Mouse (Mus musculus) kidney, embryonic 15.5 days (tissue): ENCODE measurements around the gene Shoc2. TPM values are rescaled to one million over a fixed set of nuclear protein-coding genes. Genes with fewer than 3 reads are reported as not detected.

Source experiments
- ATAC-seq: fragments of 200-750 bp; cut with Nextera tagmentation; replicated peaks from 2 replicates; pipeline ENCODE4 v1.8.0; 2017; ENCODE audit warnings: moderate TSS enrichment; ENCODE audit not compliant: low FRiP score
- H3K27ac ChIP-seq: fragments of 300-500 bp; sonication (generic); 2 replicates; pipeline ENCODE4 v1.5.1; 2015; ENCODE audit warnings: mild to moderate bottlenecking, inconsistent platforms
- H3K27me3 ChIP-seq: fragments of 300-500 bp; sonication (generic); 2 replicates; pipeline ENCODE4 v1.6.1; 2015; ENCODE audit warnings: inconsistent platforms
- H3K36me3 ChIP-seq: fragments of 300-500 bp; sonication (generic); 2 replicates; pipeline ENCODE4 v1.6.1; 2015; ENCODE audit warnings: inconsistent platforms
- H3K4me1 ChIP-seq: fragments of 300-500 bp; sonication (generic); 2 replicates; pipeline ENCODE4 v1.6.1; 2015; ENCODE audit warnings: inconsistent platforms
- H3K4me2 ChIP-seq: fragments of 300-500 bp; sonication (generic); 2 replicates; pipeline ENCODE4 v1.6.1; 2015; ENCODE audit warnings: moderate library complexity, mild to moderate bottlenecking, inconsistent platforms
- H3K4me3 ChIP-seq: fragments of 300-500 bp; sonication (generic); replicated peaks from 2 replicates; pipeline ENCODE4 v1.5.1; 2015; ENCODE audit warnings: mild to moderate bottlenecking, inconsistent platforms
- H3K9ac ChIP-seq: fragments of 300-500 bp; sonication (generic); 2 replicates; pipeline ENCODE4 v1.6.1; 2015; ENCODE audit warnings: mild to moderate bottlenecking, inconsistent platforms
- H3K9me3 ChIP-seq: fragments of 300-500 bp; sonication (generic); replicated peaks from 2 replicates; pipeline ENCODE4 v1.6.1; 2016; ENCODE audit warnings: inconsistent platforms
- WGBS: fragments of 180-500 bp; shearing (Covaris S2); methylation state at CpG from one replicate; pipeline ENCODE4 v1.1.7; 2015; ENCODE audit warnings: mixed read lengths; 5-methylcytosine and 5-hydroxymethylcytosine counted together
- polyA plus RNA-seq: library from polyadenylated mRNA; unstranded; fragments of >200 nt; fragmentation: Nextera tagmentation; extraction: Ambion mirVana; gene quantifications from 2 replicates; pipeline ENCODE4 v1.2.1, GENCODE M21; 2015

Gene Shoc2
- polyA plus RNA-seq = 50.2 and 51.5 TPM in 2 replicates

- Histone ChIP-seq H3K27me3 (no peaks in the 10 kb centered on the region), H3K36me3 (peaks cover 9% of the 10 kb centered on the region), H3K4me2 (peak within 1 kb of the TSS; percentile 67), H3K4me3 (peak within 1 kb of the TSS; percentile 96), H3K9ac (peak within 1 kb of the TSS; percentile 98), H3K4me1 (peaks cover 20% of the 10 kb centered on the region), H3K27ac (peak within 1 kb of the TSS; percentile 100), H3K9me3 (no peaks in the 10 kb centered on the region)
- under 1% methylated on average over 59 of the region's 62 CpGs for WGBS
- peak; percentile 95 for ATAC-seq
These were observed at the start of gene Shoc2, which contains the start of gene Bbip1 for GRCm38 (mm10) chr19:53943802-53944785. Shoc2 (plus strand) TSS chr19:53944306. Bbip1 (minus strand) TSS chr19:53944627.

- H3K27ac ChIP-seq = 0 out of 2 replicates have a peak overlapping the region, but pooled peaks have one; percentile 29
- no peaks in the 10 kb centered on the region for H3K27me3 ChIP-seq
- H3K9me3 ChIP-seq = no peaks in the 10 kb centered on the region
- 73% methylated on average over 12 of the region's 12 CpGs for WGBS
- no peaks in the 10 kb centered on the region for H3K36me3 ChIP-seq
- ATAC-seq = no peak
- H3K4me1 ChIP-seq = peaks cover 31% of the 10 kb centered on the region
- no peak overlapping the region for H3K9ac ChIP-seq
- H3K4me2 ChIP-seq = no peak overlapping the region
- H3K4me3 ChIP-seq = no peak overlapping the region
These were observed 49.5 kb upstream of the Shoc2 start for GRCm38 (mm10) chr19:53894538-53895121.

- H3K27me3 ChIP-seq = no peaks in the 10 kb centered on the region
- no peak overlapping the region for H3K9ac ChIP-seq
- H3K4me1 ChIP-seq = peaks cover 19% of the 10 kb centered on the region
- no peak overlapping the region for H3K4me3 ChIP-seq
- no peaks in the 10 kb centered on the region for H3K36me3 ChIP-seq
- no peak overlapping the region for H3K4me2 ChIP-seq
- 81% methylated on average over 5 of the region's 5 CpGs for WGBS
- no peak for ATAC-seq
- H3K27ac ChIP-seq = no peak overlapping the region
- H3K9me3 ChIP-seq = no peaks in the 10 kb centered on the region
These were observed 46.1 kb upstream of the Shoc2 start for GRCm38 (mm10) chr19:53898046-53898445.

GRCm38 (mm10) chr19:53898498-53898897, 45.6 kb upstream of the Shoc2 start:
- no peaks in the 10 kb centered on the region for H3K27me3 ChIP-seq
- H3K9me3 ChIP-seq = no peaks in the 10 kb centered on the region
- H3K4me3 ChIP-seq = no peak overlapping the region
- H3K27ac ChIP-seq = no peak overlapping the region
- no peak overlapping the region for H3K4me2 ChIP-seq
- no peak for ATAC-seq
- no peak overlapping the region for H3K9ac ChIP-seq
- no peaks in the 10 kb centered on the region for H3K36me3 ChIP-seq
- WGBS = 72% methylated on average over 4 of the region's 4 CpGs
- peaks cover 16% of the 10 kb centered on the region for H3K4me1 ChIP-seq

- 74% methylated on average over 25 of the region's 25 CpGs for WGBS
- H3K27ac ChIP-seq = no peak overlapping the region
- no peaks in the 10 kb centered on the region for H3K9me3 ChIP-seq
- no peak for ATAC-seq
- H3K4me2 ChIP-seq = no peak overlapping the region
- H3K36me3 ChIP-seq = no peaks in the 10 kb centered on the region
- no peaks in the 10 kb centered on the region for H3K27me3 ChIP-seq
- H3K9ac ChIP-seq = no peak overlapping the region
- H3K4me1 ChIP-seq = peaks cover 11% of the 10 kb centered on the region
- no peak overlapping the region for H3K4me3 ChIP-seq
These were observed 44.9 kb upstream of the Shoc2 start for GRCm38 (mm10) chr19:53898970-53899900.

GRCm38 (mm10) chr19:53899941-53900610, 44.0 kb upstream of the Shoc2 start:
- Histone ChIP-seq H3K4me1 (peaks cover 19% of the 10 kb centered on the region), H3K9me3 (no peaks in the 10 kb centered on the region), H3K27me3 (no peaks in the 10 kb centered on the region), H3K27ac (no peak overlapping the region), H3K36me3 (no peaks in the 10 kb centered on the region), H3K4me3 (no peak overlapping the region), H3K9ac (no peak overlapping the region), H3K4me2 (no peak overlapping the region)
- 80% methylated on average over 14 of the region's 14 CpGs for WGBS
- ATAC-seq = no peak

GRCm38 (mm10) chr19:53901931-53902738, 42.0 kb upstream of the Shoc2 start:
- H3K27me3 ChIP-seq = no peaks in the 10 kb centered on the region
- H3K4me2 ChIP-seq = peak overlapping the region; percentile 76
- H3K27ac ChIP-seq = peak overlapping the region; percentile 94
- ATAC-seq = no peak
- peaks cover 32% of the 10 kb centered on the region for H3K4me1 ChIP-seq
- H3K9me3 ChIP-seq = no peaks in the 10 kb centered on the region
- peak overlapping the region; percentile 97 for H3K4me3 ChIP-seq
- peak overlapping the region; percentile 62 for H3K9ac ChIP-seq
- WGBS = 55% methylated on average over 15 of the region's 15 CpGs
- no peaks in the 10 kb centered on the region for H3K36me3 ChIP-seq

- Histone ChIP-seq H3K36me3 (no peaks in the 10 kb centered on the region), H3K4me3 (peak overlapping the region; percentile 97), H3K9ac (peak overlapping the region; percentile 90), H3K27ac (peak overlapping the region; percentile 94), H3K27me3 (no peaks in the 10 kb centered on the region), H3K9me3 (no peaks in the 10 kb centered on the region), H3K4me1 (peaks cover 35% of the 10 kb centered on the region), H3K4me2 (peak overlapping the region; percentile 76)
- ATAC-seq = peak; percentile 98
- 1% methylated on average over 54 of the region's 61 CpGs for WGBS
These were observed 41.2 kb upstream of the Shoc2 start for GRCm38 (mm10) chr19:53902739-53903487.

GRCm38 (mm10) chr19:53903507-53904321, 40.4 kb upstream of the Shoc2 start:
- peak; percentile 69 for ATAC-seq

More at GRCm38 (mm10) chr19:53903507-53904321, 40.4 kb upstream of the Shoc2 start:
- Histone ChIP-seq H3K4me3 (peak overlapping the region; percentile 97), H3K4me2 (peak overlapping the region; percentile 76), H3K4me1 (peaks cover 35% of the 10 kb centered on the region), H3K27me3 (no peaks in the 10 kb centered on the region), H3K27ac (peak overlapping the region; percentile 94), H3K36me3 (no peaks in the 10 kb centered on the region; the same call in 1 of the 2 replicates), H3K9me3 (no peaks in the 10 kb centered on the region), H3K9ac (peak overlapping the region; percentile 90)
- 1% methylated on average over 52 of the region's 83 CpGs for WGBS
